Mouse (Mus musculus): Measurements from ENCODE around the gene Fgd6. TPM values are rescaled to one million over a fixed set of nuclear protein-coding genes. Genes with fewer than 3 reads are reported as not detected.

Gene Fgd6
- polyA plus RNA-seq, 1 experiment = 2.8 TPM

GRCm38 (mm10) chr10:94050736-94051135, 14.9 kb downstream of the Fgd6 start:
- peaks cover 5% of the 10 kb centered on the region; the same call in 1 of the 2 replicates for H3K4me1 ChIP-seq (ENCODE audit: control insufficient read depth, insufficient read depth, insufficient read length)
- TF ChIP-seq CTCF (IDR thresholded peaks at IDR 0.05; ENCODE audit: extremely low read depth, insufficient read depth, insufficient read length, insufficient replicate concordance) = no peak
- DNase-seq (ENCODE audit: low read depth in 1 of 2, low spot score in 2 of 2) = no peak
- H3K27ac ChIP-seq (ENCODE audit: insufficient read depth, low read length) = no peak overlapping the region
- H3K4me3 ChIP-seq (ENCODE audit: extremely low read depth, insufficient read depth, insufficient read length) = no peak overlapping the region
- WGBS = 94% methylated on average over 5 of the region's 5 CpGs
- H3K36me3 ChIP-seq (ENCODE audit: control insufficient read depth, insufficient read depth, low read length) = no peaks in the 10 kb centered on the region
- H3K27me3 ChIP-seq (ENCODE audit: control insufficient read depth, insufficient read depth, low read length) = no peaks in the 10 kb centered on the region

- no peak overlapping the region for H3K27ac ChIP-seq (ENCODE audit: insufficient read depth, low read length)
- H3K4me1 ChIP-seq (ENCODE audit: control insufficient read depth, insufficient read depth, insufficient read length) = no peaks in the 10 kb centered on the region; the same call in 1 of the 2 replicates
- no peak overlapping the region for H3K4me3 ChIP-seq (ENCODE audit: extremely low read depth, insufficient read depth, insufficient read length)
- H3K36me3 ChIP-seq (ENCODE audit: control insufficient read depth, insufficient read depth, low read length) = no peaks in the 10 kb centered on the region
- DNase-seq (ENCODE audit: low read depth in 1 of 2, low spot score in 2 of 2) = no peak
- no peak for TF ChIP-seq CTCF (IDR thresholded peaks at IDR 0.05; ENCODE audit: extremely low read depth, insufficient read depth, insufficient read length, insufficient replicate concordance)
- no peaks in the 10 kb centered on the region for H3K27me3 ChIP-seq (ENCODE audit: control insufficient read depth, insufficient read depth, low read length)
- 88% methylated on average over 6 of the region's 6 CpGs for WGBS
Measured at GRCm38 (mm10) chr10:94056487-94056886, 20.7 kb downstream of the Fgd6 start.

GRCm38 (mm10) chr10:94059618-94060055, 23.8 kb downstream of the Fgd6 start:
- no peak for DNase-seq (ENCODE audit: low read depth in 1 of 2, low spot score in 2 of 2)
- no peaks in the 10 kb centered on the region for H3K27me3 ChIP-seq (ENCODE audit: control insufficient read depth, insufficient read depth, low read length)
- 70% methylated on average over 8 of the region's 8 CpGs for WGBS
- H3K4me1 ChIP-seq (ENCODE audit: control insufficient read depth, insufficient read depth, insufficient read length) = no peaks in the 10 kb centered on the region; the same call in 1 of the 2 replicates
- H3K4me3 ChIP-seq (ENCODE audit: extremely low read depth, insufficient read depth, insufficient read length) = no peak overlapping the region
- H3K27ac ChIP-seq (ENCODE audit: insufficient read depth, low read length) = no peak overlapping the region
- H3K36me3 ChIP-seq (ENCODE audit: control insufficient read depth, insufficient read depth, low read length) = no peaks in the 10 kb centered on the region
- TF ChIP-seq POLR2A (IDR thresholded peaks at IDR 0.05; ENCODE audit: low read depth, low read length) (no peak), CTCF (IDR thresholded peaks at IDR 0.05; ENCODE audit: extremely low read depth, insufficient read depth, insufficient read length, insufficient replicate concordance) (no peak)

GRCm38 (mm10) chr10:94060190-94060589, 24.4 kb downstream of the Fgd6 start:
- Histone ChIP-seq H3K36me3 (ENCODE audit: control insufficient read depth, insufficient read depth, low read length) (no peaks in the 10 kb centered on the region), H3K27me3 (ENCODE audit: control insufficient read depth, insufficient read depth, low read length) (no peaks in the 10 kb centered on the region), H3K4me1 (ENCODE audit: control insufficient read depth, insufficient read depth, insufficient read length) (no peaks in the 10 kb centered on the region; the same call in 1 of the 2 replicates), H3K4me3 (ENCODE audit: extremely low read depth, insufficient read depth, insufficient read length) (no peak overlapping the region), H3K27ac (ENCODE audit: insufficient read depth, low read length) (no peak overlapping the region)
- no peak for DNase-seq (ENCODE audit: low read depth in 1 of 2, low spot score in 2 of 2)
- WGBS = 41% methylated on average over 8 of the region's 8 CpGs
- no peak for TF ChIP-seq POLR2A (IDR thresholded peaks at IDR 0.05; ENCODE audit: low read depth, low read length)
- TF ChIP-seq CTCF (IDR thresholded peaks at IDR 0.05; ENCODE audit: extremely low read depth, insufficient read depth, insufficient read length, insufficient replicate concordance) = no peak

- Histone ChIP-seq H3K4me1 (ENCODE audit: control insufficient read depth, insufficient read depth, insufficient read length) (no peaks in the 10 kb centered on the region; the same call in 1 of the 2 replicates), H3K36me3 (ENCODE audit: control insufficient read depth, insufficient read depth, low read length) (no peaks in the 10 kb centered on the region), H3K4me3 (ENCODE audit: extremely low read depth, insufficient read depth, insufficient read length) (no peak overlapping the region), H3K27me3 (ENCODE audit: control insufficient read depth, insufficient read depth, low read length) (no peaks in the 10 kb centered on the region), H3K27ac (ENCODE audit: insufficient read depth, low read length) (no peak overlapping the region)
- no peak for DNase-seq (ENCODE audit: low read depth in 1 of 2, low spot score in 2 of 2)
- TF ChIP-seq CTCF (IDR thresholded peaks at IDR 0.05; ENCODE audit: extremely low read depth, insufficient read depth, insufficient read length, insufficient replicate concordance) = no peak
- TF ChIP-seq POLR2A (IDR thresholded peaks at IDR 0.05; ENCODE audit: low read depth, low read length) = no peak
- WGBS = 86% methylated on average over 5 of the region's 5 CpGs
Measured at GRCm38 (mm10) chr10:94062357-94062756, 26.6 kb downstream of the Fgd6 start.

GRCm38 (mm10) chr10:94066896-94067295, 31.1 kb downstream of the Fgd6 start:
- no peak for TF ChIP-seq POLR2A (IDR thresholded peaks at IDR 0.05; ENCODE audit: low read depth, low read length)
- TF ChIP-seq CTCF (IDR thresholded peaks at IDR 0.05; ENCODE audit: extremely low read depth, insufficient read depth, insufficient read length, insufficient replicate concordance) = no peak
- Histone ChIP-seq H3K4me3 (ENCODE audit: extremely low read depth, insufficient read depth, insufficient read length) (no peak overlapping the region), H3K27me3 (ENCODE audit: control insufficient read depth, insufficient read depth, low read length) (no peaks in the 10 kb centered on the region), H3K4me1 (ENCODE audit: control insufficient read depth, insufficient read depth, insufficient read length) (no peaks in the 10 kb centered on the region; the same call in 1 of the 2 replicates), H3K36me3 (ENCODE audit: control insufficient read depth, insufficient read depth, low read length) (no peaks in the 10 kb centered on the region), H3K27ac (ENCODE audit: insufficient read depth, low read length) (no peak overlapping the region)
- no peak for DNase-seq (ENCODE audit: low read depth in 1 of 2, low spot score in 2 of 2)
- WGBS = 87% methylated on average over 3 of the region's 3 CpGs

GRCm38 (mm10) chr10:94068701-94069100, 32.9 kb downstream of the Fgd6 start:
- H3K4me1 ChIP-seq (ENCODE audit: control insufficient read depth, insufficient read depth, insufficient read length) = no peaks in the 10 kb centered on the region; the same call in 1 of the 2 replicates
- no peak overlapping the region; the same call in 1 of the 2 replicates for H3K27ac ChIP-seq (ENCODE audit: insufficient read depth, low read length)
- no peaks in the 10 kb centered on the region for H3K27me3 ChIP-seq (ENCODE audit: control insufficient read depth, insufficient read depth, low read length)
- H3K4me3 ChIP-seq (ENCODE audit: extremely low read depth, insufficient read depth, insufficient read length) = no peak overlapping the region
- TF ChIP-seq POLR2A (IDR thresholded peaks at IDR 0.05; ENCODE audit: low read depth, low read length) = no peak
- TF ChIP-seq CTCF (IDR thresholded peaks at IDR 0.05; ENCODE audit: extremely low read depth, insufficient read depth, insufficient read length, insufficient replicate concordance) = no peak
- no peak for DNase-seq (ENCODE audit: low read depth in 1 of 2, low spot score in 2 of 2)
- WGBS = 89% methylated on average over 5 of the region's 5 CpGs
- no peaks in the 10 kb centered on the region for H3K36me3 ChIP-seq (ENCODE audit: control insufficient read depth, insufficient read depth, low read length)

Measured in spleen, adult 2 months (tissue).